Mouse (Mus musculus) midbrain, embryonic 14.5 days (tissue): Measurements from ENCODE around the gene Psmd13. TPM values are rescaled to one million over a fixed set of nuclear protein-coding genes. Genes with fewer than 3 reads are reported as not detected.

Source experiments
- ATAC-seq: fragments of 200-750 bp; cut with Nextera tagmentation; 2 replicates; pipeline ENCODE4 v1.8.0; 2017; ENCODE audit warnings: moderate number of reproducible peaks, moderate library complexity; ENCODE audit not compliant: low FRiP score, low TSS enrichment
- DNase-seq: peaks from one replicate; pipeline ENCODE4 v3.0.0-alpha.2; 2015
- H3K27ac ChIP-seq: fragments of 300-500 bp; sonication (generic); replicated peaks from 2 replicates; pipeline ENCODE4 v1.5.1; 2014; ENCODE audit warnings: mild to moderate bottlenecking, low read depth, low read length, moderate library complexity
- H3K27me3 ChIP-seq: fragments of 300-500 bp; sonication (generic); 2 replicates; pipeline ENCODE4 v1.6.1; 2014; ENCODE audit warnings: low read length, control low read depth, mixed read lengths; ENCODE audit not compliant: control insufficient read depth, insufficient read depth
- H3K36me3 ChIP-seq: fragments of 300-500 bp; sonication (generic); 2 replicates; pipeline ENCODE4 v1.6.1; 2014; ENCODE audit warnings: low read length, control low read depth; ENCODE audit not compliant: control insufficient read depth, insufficient read depth
- H3K4me1 ChIP-seq: fragments of 300-500 bp; sonication (generic); 2 replicates; pipeline ENCODE4 v1.6.1; 2014; ENCODE audit warnings: mild to moderate bottlenecking, antibody characterized with exemption, low read length, control low read depth; ENCODE audit not compliant: control insufficient read depth, insufficient read depth
- H3K4me2 ChIP-seq: fragments of 300-500 bp; sonication (generic); 2 replicates; pipeline ENCODE4 v1.6.1; 2014; ENCODE audit warnings: mild to moderate bottlenecking, low read length, moderate library complexity
- H3K4me3 ChIP-seq: fragments of 300-500 bp; sonication (generic); replicated peaks from 2 replicates; pipeline ENCODE4 v1.5.1; 2014; ENCODE audit warnings: low read depth, low read length
- H3K9ac ChIP-seq: fragments of 300-500 bp; sonication (generic); replicated peaks from 2 replicates; pipeline ENCODE4 v1.6.1; 2014; ENCODE audit warnings: mild to moderate bottlenecking, low read length, moderate library complexity
- H3K9me3 ChIP-seq: fragments of 300-500 bp; sonication (generic); 2 replicates; pipeline ENCODE4 v1.6.1; 2016; ENCODE audit warnings: low read length, control low read depth, mixed read lengths; ENCODE audit not compliant: control insufficient read depth
- WGBS: fragments of 180-500 bp; shearing (Covaris S2); extraction: QIAGEN DNeasy Blood & Tissue Kit; methylation state at CpG from one replicate; pipeline ENCODE4 v1.1.7; 2014; 5-methylcytosine and 5-hydroxymethylcytosine counted together
- polyA plus RNA-seq: library from polyadenylated mRNA; unstranded; fragments of >200 nt; fragmentation: Nextera tagmentation; extraction: Ambion mirVana; gene quantifications from 2 replicates; pipeline ENCODE4 v1.2.1, GENCODE M21; 2014

Psmd13 gene
- polyA plus RNA-seq, 1 experiment from 2014 or later: 186 TPM

GRCm38 (mm10) chr7:140942811-140943210 lies 61.0 kb downstream of the Psmd13 start:
- H3K4me3 ChIP-seq: no peak overlapping the region
- H3K9me3 ChIP-seq: no peaks in the 10 kb centered on the region
- H3K9ac ChIP-seq: no peak overlapping the region
- DNase-seq: no peak
- 94% methylated on average over 10 of the region's 10 CpGs for WGBS
- H3K27me3 ChIP-seq: no peaks in the 10 kb centered on the region
- H3K36me3 ChIP-seq: no peaks in the 10 kb centered on the region; the same call in 1 of the 2 replicates
- no peak for ATAC-seq
- no peak overlapping the region for H3K27ac ChIP-seq
- H3K4me2 ChIP-seq: no peak overlapping the region
- no peaks in the 10 kb centered on the region; the same call in 1 of the 2 replicates for H3K4me1 ChIP-seq

GRCm38 (mm10) chr7:140943356-140943755 lies 61.6 kb downstream of the Psmd13 start:
- no peaks in the 10 kb centered on the region; the same call in 1 of the 2 replicates for H3K4me1 ChIP-seq
- no peak overlapping the region for H3K9ac ChIP-seq
- H3K4me2 ChIP-seq: no peak overlapping the region
- H3K27ac ChIP-seq: no peak overlapping the region
- no peaks in the 10 kb centered on the region; the same call in 1 of the 2 replicates for H3K36me3 ChIP-seq
- ATAC-seq (no peak), DNase-seq (no peak)
- no peaks in the 10 kb centered on the region for H3K9me3 ChIP-seq
- 95% methylated on average over 4 of the region's 4 CpGs for WGBS
- no peaks in the 10 kb centered on the region for H3K27me3 ChIP-seq
- H3K4me3 ChIP-seq: no peak overlapping the region

- no peak for ATAC-seq
- 93% methylated on average over 7 of the region's 7 CpGs for WGBS
- Histone ChIP-seq H3K4me1 (no peaks in the 10 kb centered on the region; the same call in 1 of the 2 replicates), H3K4me3 (no peak overlapping the region), H3K27me3 (no peaks in the 10 kb centered on the region), H3K36me3 (no peaks in the 10 kb centered on the region; the same call in 1 of the 2 replicates), H3K9ac (no peak overlapping the region), H3K9me3 (no peaks in the 10 kb centered on the region), H3K27ac (no peak overlapping the region), H3K4me2 (no peak overlapping the region)
- DNase-seq: no peak
These were observed 62.5 kb downstream of the Psmd13 start for GRCm38 (mm10) chr7:140944236-140944635.

DNA sequence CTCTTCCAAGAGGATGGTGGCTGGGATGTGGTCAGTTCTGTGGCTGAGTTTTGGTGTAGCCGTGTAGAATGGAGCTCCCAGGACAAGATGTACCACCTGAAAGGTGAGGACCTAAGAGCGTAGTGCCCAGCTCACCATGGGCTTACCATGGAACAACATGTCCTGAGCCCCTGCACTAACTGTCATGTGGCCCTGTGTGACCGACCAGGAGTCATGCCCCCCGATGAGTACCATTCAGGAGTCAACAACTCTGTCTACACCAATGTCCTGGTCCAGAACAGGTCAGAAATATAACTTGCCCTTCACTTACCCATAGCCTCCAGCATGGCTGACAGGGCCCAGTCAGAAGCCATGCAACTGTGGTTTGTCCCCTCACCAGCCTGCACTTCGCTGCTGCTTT lies 63.5 kb downstream of the Psmd13 start:
- Histone ChIP-seq H3K9ac (no peak overlapping the region), H3K27ac (no peak overlapping the region), H3K4me3 (no peak overlapping the region), H3K9me3 (no peaks in the 10 kb centered on the region), H3K4me1 (no peaks in the 10 kb centered on the region; the same call in 1 of the 2 replicates), H3K27me3 (no peaks in the 10 kb centered on the region), H3K4me2 (no peak overlapping the region), H3K36me3 (no peaks in the 10 kb centered on the region; the same call in 1 of the 2 replicates)
- DNase-seq: no peak
- 96% methylated on average over 5 of the region's 5 CpGs for WGBS
- no peak for ATAC-seq

GRCm38 (mm10) chr7:140946311-140946710 lies 64.5 kb downstream of the Psmd13 start:
- Histone ChIP-seq H3K9ac (no peak overlapping the region), H3K9me3 (no peaks in the 10 kb centered on the region), H3K4me2 (no peak overlapping the region), H3K27me3 (no peaks in the 10 kb centered on the region), H3K36me3 (no peaks in the 10 kb centered on the region; the same call in 1 of the 2 replicates), H3K27ac (no peak overlapping the region), H3K4me3 (no peak overlapping the region), H3K4me1 (no peaks in the 10 kb centered on the region; the same call in 1 of the 2 replicates)
- no peak for DNase-seq
- no peak for ATAC-seq
- WGBS: 90% methylated on average over 10 of the region's 10 CpGs

- no peak for DNase-seq
- no peak overlapping the region for H3K4me2 ChIP-seq
- no peak overlapping the region for H3K4me3 ChIP-seq
- WGBS: 76% methylated on average over 7 of the region's 7 CpGs
- H3K9ac ChIP-seq: no peak overlapping the region
- no peaks in the 10 kb centered on the region for H3K9me3 ChIP-seq
- no peak overlapping the region for H3K27ac ChIP-seq
- H3K4me1 ChIP-seq: no peaks in the 10 kb centered on the region; the same call in 1 of the 2 replicates
- no peaks in the 10 kb centered on the region for H3K27me3 ChIP-seq
- ATAC-seq: no peak
- H3K36me3 ChIP-seq: no peaks in the 10 kb centered on the region; the same call in 1 of the 2 replicates
These were observed 65.2 kb downstream of the Psmd13 start for GRCm38 (mm10) chr7:140946980-140947379.

GRCm38 (mm10) chr7:140948161-140948560 lies 66.4 kb downstream of the Psmd13 start:
- ATAC-seq (no peak), DNase-seq (no peak)
- no peaks in the 10 kb centered on the region; the same call in 1 of the 2 replicates for H3K36me3 ChIP-seq
- H3K9me3 ChIP-seq: no peaks in the 10 kb centered on the region
- H3K4me2 ChIP-seq: no peak overlapping the region
- H3K27me3 ChIP-seq: no peaks in the 10 kb centered on the region
- H3K27ac ChIP-seq: no peak overlapping the region
- no peak overlapping the region for H3K4me3 ChIP-seq
- no peak overlapping the region for H3K9ac ChIP-seq
- 91% methylated on average over 8 of the region's 8 CpGs for WGBS
- no peaks in the 10 kb centered on the region; the same call in 1 of the 2 replicates for H3K4me1 ChIP-seq

Other genes with a start within 250 kb of the Psmd13 start
- gene Olfr53, start 235.5 kb upstream of the Psmd13 start, polyA plus RNA-seq: not detected in 2 replicates
- not detected in 2 replicates for gene Olfr539, start 222.0 kb upstream of the Psmd13 start, polyA plus RNA-seq
- gene Olfr45, start 200.0 kb upstream of the Psmd13 start, polyA plus RNA-seq: not detected in 2 replicates
- gene Olfr541, start 184.7 kb upstream of the Psmd13 start, polyA plus RNA-seq: not detected in 2 replicates
- not detected in 2 replicates for gene Cyp2e1, start 118.2 kb upstream of the Psmd13 start, polyA plus RNA-seq
- gene Syce1, start 94.1 kb upstream of the Psmd13 start, polyA plus RNA-seq: 0.18 TPM in 1 of 2 replicates, not detected in the other
- 25.4 and 34.5 TPM in 2 replicates for gene Zfp941, start 59.8 kb upstream of the Psmd13 start, polyA plus RNA-seq
- gene Urah, start 47.0 kb upstream of the Psmd13 start, polyA plus RNA-seq: not detected in 2 replicates
- gene Scgb1c1, start 36.4 kb upstream of the Psmd13 start, polyA plus RNA-seq: not detected in 2 replicates
- gene Odf3, start 34.2 kb upstream of the Psmd13 start, polyA plus RNA-seq: not detected in 2 replicates
- not detected in 2 replicates for gene Gm45785, start 25.6 kb upstream of the Psmd13 start, polyA plus RNA-seq
- 98.6 and 99.6 TPM in 2 replicates for gene Ric8a, start 25.0 kb upstream of the Psmd13 start, polyA plus RNA-seq
- gene Bet1l, start 24.4 kb upstream of the Psmd13 start, polyA plus RNA-seq: 42.8 and 54.5 TPM in 2 replicates
- gene Sirt3, start 341 bp downstream of the Psmd13 start, polyA plus RNA-seq: 33.4 and 40.0 TPM in 2 replicates
- gene Cox8b, start 18.5 kb downstream of the Psmd13 start, polyA plus RNA-seq: not detected in 2 replicates
- 0.32 and 0.89 TPM in 2 replicates for gene Nlrp6, start 38.9 kb downstream of the Psmd13 start, polyA plus RNA-seq
- gene Pgghg, start 59.4 kb downstream of the Psmd13 start, polyA plus RNA-seq: 5.0 and 7.4 TPM in 2 replicates
- 0.29 TPM in 1 of 2 replicates, not detected in the other for gene Ifitm5, start 68.3 kb downstream of the Psmd13 start, polyA plus RNA-seq
- gene Gm45717, start 74.0 kb downstream of the Psmd13 start, polyA plus RNA-seq: not detected in 2 replicates
- 131 and 176 TPM in 2 replicates for gene Ifitm2, start 74.0 kb downstream of the Psmd13 start, polyA plus RNA-seq
- 3.0 and 11.5 TPM in 2 replicates for gene Ifitm1, start 85.3 kb downstream of the Psmd13 start, polyA plus RNA-seq
- 18.8 and 66.5 TPM in 2 replicates for gene Ifitm3, start 128.8 kb downstream of the Psmd13 start, polyA plus RNA-seq
- 0.34 and 0.35 TPM in 2 replicates for gene Ifitm6, start 136.0 kb downstream of the Psmd13 start, polyA plus RNA-seq
- gene Gm17387, start 147.2 kb downstream of the Psmd13 start, polyA plus RNA-seq: not detected in 2 replicates
- gene B4galnt4, start 179.1 kb downstream of the Psmd13 start, polyA plus RNA-seq: 44.1 and 56.0 TPM in 2 replicates
- gene Pkp3, start 196.2 kb downstream of the Psmd13 start, polyA plus RNA-seq: not detected in 2 replicates
- gene Sigirr, start 218.6 kb downstream of the Psmd13 start, polyA plus RNA-seq: 1.2 and 2.1 TPM in 2 replicates
- 0.14 and 0.18 TPM in 2 replicates for gene Ano9, start 235.8 kb downstream of the Psmd13 start, polyA plus RNA-seq
- 69.4 and 77.6 TPM in 2 replicates for gene Ptdss2, start 240.4 kb downstream of the Psmd13 start, polyA plus RNA-seq